Mouse (Mus musculus) liver, postnatal 0 days (tissue): ENCODE measurements around the gene CK137956.

Source experiments
- CTCF ChIP-seq: sonication (generic); IDR thresholded peaks from 2 replicates; pipeline ENCODE4 v1.5.1; 2016; ENCODE audit warnings: antibody characterized with exemption, low read depth
- EP300 ChIP-seq: IDR thresholded peaks from 2 replicates; pipeline ENCODE4 v1.6.1; 2016; ENCODE audit warnings: antibody characterized with exemption, low read depth, mild to moderate bottlenecking

GRCm38 (mm10) chr4:127989347-127989995 is 18.7 kb upstream of the CK137956 start:
- no peak for TF ChIP-seq CTCF
- no peak for TF ChIP-seq EP300
